Mouse (Mus musculus): ENCODE data around the gene Rasl10a.

DNA sequence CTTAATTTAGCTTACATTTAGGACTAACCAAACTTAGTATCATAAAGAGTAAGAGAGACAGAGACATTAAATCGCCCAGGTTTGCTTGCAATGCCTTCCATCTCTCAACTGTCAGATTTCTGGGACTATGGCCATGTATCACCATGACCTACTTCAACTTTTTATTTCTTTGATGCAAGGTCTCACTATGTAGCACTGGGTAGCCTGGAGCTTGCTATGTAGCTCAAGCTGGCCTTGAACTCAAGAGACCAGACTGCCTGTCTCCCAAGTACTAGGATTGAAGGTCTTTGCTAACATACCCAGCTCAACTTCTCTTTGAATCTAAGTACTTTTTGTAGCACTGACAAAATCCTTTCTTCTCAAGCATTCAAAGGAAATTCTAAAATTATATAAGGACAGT is 31.2 kb downstream of the Rasl10a start:
- TF ChIP-seq CTCF (IDR thresholded peaks at IDR 0.05; ENCODE audit: insufficient read depth, low read length) (no peak), POLR2A (IDR thresholded peaks at IDR 0.05; ENCODE audit: borderline replicate concordance, extremely low read depth, low read depth, low read length) (no peak)

All from lung, adult 2 months (tissue).